Mouse (Mus musculus) heart, postnatal 0 days (tissue): ENCODE measurements around the gene Stx1b.

Experiments used
- CTCF ChIP-seq: IDR thresholded peaks from 2 replicates; pipeline ENCODE4 v1.5.1; 2016; ENCODE audit warnings: antibody characterized with exemption, control low read depth, low read depth
- EP300 ChIP-seq: IDR thresholded peaks from 2 replicates; pipeline ENCODE4 v1.6.1; 2016; ENCODE audit warnings: antibody characterized with exemption, low read depth

DNA sequence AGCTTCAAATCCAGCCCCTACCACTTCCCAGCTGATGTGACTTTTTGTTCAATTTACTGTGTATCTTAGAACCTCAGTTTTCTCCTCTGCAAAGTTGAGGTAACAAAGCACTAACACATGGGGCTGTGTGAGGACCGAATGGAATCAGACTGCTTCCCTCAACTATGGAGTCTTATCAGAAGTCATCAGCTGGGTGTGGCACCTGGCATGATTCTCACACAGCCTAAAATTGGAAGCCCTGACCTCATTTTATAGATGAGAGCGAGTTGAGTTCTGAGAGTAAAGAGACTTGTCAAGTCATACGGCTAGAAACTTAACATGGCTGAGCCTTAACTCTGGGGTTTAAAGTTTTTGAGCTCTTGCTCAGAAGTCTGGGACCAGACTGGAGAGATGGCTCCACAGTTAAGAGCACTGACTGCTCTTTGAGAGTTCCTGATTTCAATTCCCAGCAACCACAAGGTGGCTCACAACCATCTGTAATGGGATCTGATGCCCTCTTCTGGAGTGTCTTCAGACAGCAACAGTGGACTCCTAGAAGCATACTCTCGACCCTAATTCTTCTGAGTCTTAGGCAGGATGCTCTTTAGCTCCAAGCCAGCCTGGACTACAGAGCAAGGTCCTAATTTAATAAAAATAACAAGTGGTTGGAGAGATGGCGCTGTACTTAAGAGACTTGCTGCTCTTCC lies 45.9 kb upstream of the Stx1b start:
- TF ChIP-seq CTCF (no peak), EP300 (no peak)
